Mouse (Mus musculus) spleen, adult 2 months (tissue): ENCODE measurements at regions not wholly inside any gene's neighbourhood (a gene's known extent, or its start where the extent isn't known, plus 50 kb on each side); places are given as distances from the start of the nearest gene placed in this dataset.
A peak's percentile ranks its signal among the peaks of the same experiment; 100 is the strongest.

Source experiments
- CTCF ChIP-seq: fragments of 200-500 bp; IDR thresholded peaks from 2 replicates; pipeline ENCODE4 v1.5.1; 2011; ENCODE audit warnings: mild to moderate bottlenecking, inconsistent platforms; ENCODE audit not compliant: insufficient read depth, insufficient read length, insufficient replicate concordance; ENCODE audit errors: extremely low read depth
- POLR2A ChIP-seq: fragments of 200-500 bp; IDR thresholded peaks from 2 replicates; pipeline ENCODE4 v1.6.1; 2011; ENCODE audit warnings: low read depth, low read length, inconsistent platforms

GRCm38 (mm10) chr16:9009361-9010083 is 179.6 kb downstream of the 1810013L24Rik start:
- TF ChIP-seq POLR2A (no peak), CTCF (0 out of 2 replicates have a peak, but pooled peaks have one; percentile 23)
